Mouse (Mus musculus) fat pad, adult 2 months (tissue): ENCODE results near the gene Sult2a4.
"Not testable (repeated sequence)": the region's sequence is repeated elsewhere in the genome, so short reads cannot be mapped to it uniquely, and the experiment has no call there.

Experiments
- DNase-seq: peaks from one replicate; pipeline ENCODE4 v3.0.0-alpha.2; 2011; ENCODE audit warnings: low read depth, low spot score; ENCODE audit errors: extremely low read depth

Sult2a4 gene

GRCm38 (mm10) chr7:13989507-13989906 lies at the start of gene Sult2a4:
Gene Sult2a4 (minus strand): TSS chr7:13989607.
- DNase-seq: not testable (repeated sequence)

- DNase-seq: not testable (repeated sequence)
Observed at GRCm38 (mm10) chr7:14030831-14031230, 41.4 kb upstream of the Sult2a4 start.

GRCm38 (mm10) chr7:14013083-14013482 lies 23.7 kb upstream of the Sult2a4 start:
- DNase-seq: no peak

GRCm38 (mm10) chr7:14010686-14011085 lies 21.3 kb upstream of the Sult2a4 start:
- not testable (repeated sequence) for DNase-seq
